Mouse (Mus musculus): ENCODE data around the gene Wdr73. TPM values are rescaled to one million over a fixed set of nuclear protein-coding genes. Genes with fewer than 3 reads are reported as not detected.

Wdr73 gene
- polyA plus RNA-seq, 1 experiment from 2014 or later: 36.3 TPM

DNA sequence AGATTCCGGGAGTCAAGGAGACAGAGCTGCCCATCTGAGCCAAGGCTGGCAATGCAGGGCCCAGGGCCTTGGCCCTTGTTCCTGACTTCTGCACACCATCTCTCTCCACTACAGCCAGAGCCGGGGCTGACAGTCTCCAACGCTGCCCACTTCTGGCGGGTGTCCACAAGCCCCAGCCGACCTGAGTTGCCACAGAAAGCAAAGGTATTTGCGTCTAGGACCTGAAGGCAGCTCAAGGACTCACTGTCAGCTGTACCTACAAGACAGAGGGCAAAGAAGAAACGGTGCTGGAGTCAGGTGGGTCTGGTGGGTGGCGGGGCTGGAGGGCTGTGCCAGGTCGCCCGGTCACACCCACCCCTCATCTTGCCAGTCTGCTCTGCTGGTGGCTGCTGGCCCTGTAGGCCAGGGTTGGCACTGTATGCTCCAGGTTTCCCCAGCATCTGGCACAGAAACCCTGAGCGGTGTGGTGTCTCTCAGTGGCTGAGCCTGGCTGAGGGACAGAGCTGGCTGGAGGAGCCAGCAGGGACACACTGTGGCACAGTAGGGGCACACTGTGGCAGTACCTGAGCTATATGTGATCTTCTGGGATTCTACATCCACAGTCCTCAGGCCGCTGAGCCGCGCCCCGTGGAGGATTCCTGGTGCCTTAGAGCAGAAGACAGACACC lies 7.8 kb downstream of the Wdr73 start:
- Histone ChIP-seq H3K27ac (replicated peaks) (peak overlapping the region; percentile 23; the same call in 1 of the 2 replicates), H3K9ac (no peak overlapping the region), H3K27me3 (no peaks in the 10 kb centered on the region), H3K36me3 (peaks cover 80% of the 10 kb centered on the region), H3K4me2 (no peak overlapping the region), H3K4me3 (no peak overlapping the region), H3K4me1 (replicated peaks) (peaks cover 15% of the 10 kb centered on the region), H3K9me3 (no peaks in the 10 kb centered on the region)
- WGBS: 94% methylated on average over 15 of the region's 15 CpGs
- ATAC-seq (ENCODE audit: low read depth): no peak

DNA sequence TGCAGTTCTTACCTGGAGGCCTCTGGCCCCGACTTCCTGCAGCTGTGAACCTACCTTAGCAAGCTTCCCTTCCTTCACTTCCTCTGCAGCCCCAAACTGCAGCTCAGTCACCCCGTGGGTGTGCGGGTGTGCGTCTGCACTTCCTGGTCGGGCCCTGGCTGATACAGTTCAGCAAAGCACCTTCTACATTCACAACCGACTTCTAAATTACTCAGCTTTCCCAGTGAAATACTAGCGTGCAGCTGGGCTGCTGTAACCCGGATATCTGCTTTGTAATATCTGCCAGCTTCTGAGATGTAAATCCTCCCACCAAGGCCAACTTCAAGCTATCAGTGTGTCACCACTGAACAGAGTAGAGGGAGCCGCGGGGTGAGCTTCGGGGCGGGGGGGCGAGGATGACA lies 11.2 kb downstream of the Wdr73 start:
- peaks cover 15% of the 10 kb centered on the region for H3K4me1 ChIP-seq (replicated peaks)
- peak overlapping the region; percentile 84 for H3K27ac ChIP-seq (replicated peaks)
- no peak overlapping the region for H3K4me3 ChIP-seq
- H3K27me3 ChIP-seq: no peaks in the 10 kb centered on the region
- WGBS: 78% methylated on average over 13 of the region's 13 CpGs
- peak overlapping the region; percentile 44; the same call in 1 of the 2 replicates for H3K9ac ChIP-seq
- peaks cover 52% of the 10 kb centered on the region for H3K36me3 ChIP-seq
- H3K4me2 ChIP-seq: no peak overlapping the region
- H3K9me3 ChIP-seq: no peaks in the 10 kb centered on the region
- no peak for ATAC-seq (ENCODE audit: low read depth)

DNA sequence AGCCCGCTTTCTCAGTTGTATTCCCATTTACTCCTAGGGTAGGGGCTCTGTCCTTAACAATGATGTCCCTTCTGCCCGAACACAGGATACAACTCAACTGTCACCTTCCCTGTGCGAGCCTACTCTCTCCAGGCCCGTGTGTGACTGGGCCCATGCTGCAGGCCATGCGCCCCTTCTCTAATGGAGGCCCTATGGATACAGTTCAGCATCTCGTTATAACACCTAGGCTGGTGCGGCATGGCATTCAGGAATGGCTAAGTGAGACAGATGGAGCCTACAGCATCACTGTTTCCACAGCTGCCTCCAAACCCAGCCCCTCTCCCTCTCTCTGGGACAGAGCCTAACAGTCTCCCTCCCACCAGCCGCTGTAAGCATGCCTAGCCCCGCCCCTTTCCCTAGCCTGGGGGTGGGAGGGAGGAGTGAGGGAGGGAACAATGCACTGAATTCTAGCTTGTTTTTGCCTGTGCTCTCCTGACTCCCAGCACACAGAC lies 12.0 kb downstream of the Wdr73 start:
- no peaks in the 10 kb centered on the region for H3K9me3 ChIP-seq
- WGBS: 33% methylated on average over 9 of the region's 9 CpGs
- ATAC-seq (ENCODE audit: low read depth): peak; percentile 88
- no peaks in the 10 kb centered on the region for H3K27me3 ChIP-seq
- H3K9ac ChIP-seq: peak overlapping the region; percentile 44; the same call in 1 of the 2 replicates
- H3K4me3 ChIP-seq: no peak overlapping the region
- H3K4me1 ChIP-seq (replicated peaks): peaks cover 15% of the 10 kb centered on the region
- H3K27ac ChIP-seq (replicated peaks): peak overlapping the region; percentile 84
- no peak overlapping the region for H3K4me2 ChIP-seq
- peaks cover 45% of the 10 kb centered on the region for H3K36me3 ChIP-seq

DNA sequence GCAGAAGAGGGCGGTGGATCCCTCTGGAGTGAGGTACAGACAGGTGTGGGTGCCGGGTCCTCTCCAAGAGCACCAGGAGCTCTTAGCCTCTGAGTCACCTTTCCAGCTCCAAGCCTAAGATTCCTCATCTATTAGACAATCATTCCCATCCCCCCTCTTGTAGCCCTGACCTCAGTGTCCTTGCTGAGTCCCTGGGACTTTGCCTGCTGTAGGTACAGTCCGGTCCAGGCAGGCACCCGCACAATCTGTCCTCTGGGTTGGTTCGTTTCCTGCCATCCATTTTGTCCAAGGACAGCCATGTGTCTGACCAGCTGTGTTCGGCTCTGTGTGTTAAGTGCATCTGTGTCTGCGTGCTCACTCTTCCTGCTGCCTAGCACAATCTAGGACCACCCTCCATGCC lies 12.5 kb downstream of the Wdr73 start:
- Histone ChIP-seq H3K4me3 (no peak overlapping the region), H3K4me2 (no peak overlapping the region), H3K9me3 (no peaks in the 10 kb centered on the region), H3K36me3 (peaks cover 40% of the 10 kb centered on the region), H3K4me1 (replicated peaks) (peaks cover 15% of the 10 kb centered on the region), H3K27me3 (no peaks in the 10 kb centered on the region), H3K27ac (replicated peaks) (peak overlapping the region; percentile 84), H3K9ac (no peak overlapping the region)
- WGBS: 67% methylated on average over 7 of the region's 7 CpGs
- peak; percentile 37 for ATAC-seq (ENCODE audit: low read depth)

DNA sequence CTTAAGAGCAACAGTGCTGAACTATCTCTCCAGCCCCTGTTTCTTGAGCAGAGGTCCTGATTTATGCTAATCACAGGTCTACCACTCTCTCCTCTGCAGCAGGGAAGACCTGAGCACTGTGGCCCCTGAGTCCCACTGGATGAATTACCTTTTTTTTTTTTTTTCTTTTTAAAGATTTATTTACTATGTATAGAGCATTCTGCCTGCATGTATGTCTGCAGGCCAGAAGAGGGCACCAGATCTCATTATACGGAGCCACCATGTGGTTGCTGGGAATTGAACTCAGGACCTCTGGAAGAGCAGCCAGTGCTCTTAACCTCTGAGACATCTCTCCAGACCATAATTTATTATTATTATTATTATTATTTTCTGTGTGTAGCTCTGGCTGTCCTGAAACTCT lies 15.4 kb downstream of the Wdr73 start:
- WGBS: 15% methylated on average over 1 of the region's 1 CpGs

DNA sequence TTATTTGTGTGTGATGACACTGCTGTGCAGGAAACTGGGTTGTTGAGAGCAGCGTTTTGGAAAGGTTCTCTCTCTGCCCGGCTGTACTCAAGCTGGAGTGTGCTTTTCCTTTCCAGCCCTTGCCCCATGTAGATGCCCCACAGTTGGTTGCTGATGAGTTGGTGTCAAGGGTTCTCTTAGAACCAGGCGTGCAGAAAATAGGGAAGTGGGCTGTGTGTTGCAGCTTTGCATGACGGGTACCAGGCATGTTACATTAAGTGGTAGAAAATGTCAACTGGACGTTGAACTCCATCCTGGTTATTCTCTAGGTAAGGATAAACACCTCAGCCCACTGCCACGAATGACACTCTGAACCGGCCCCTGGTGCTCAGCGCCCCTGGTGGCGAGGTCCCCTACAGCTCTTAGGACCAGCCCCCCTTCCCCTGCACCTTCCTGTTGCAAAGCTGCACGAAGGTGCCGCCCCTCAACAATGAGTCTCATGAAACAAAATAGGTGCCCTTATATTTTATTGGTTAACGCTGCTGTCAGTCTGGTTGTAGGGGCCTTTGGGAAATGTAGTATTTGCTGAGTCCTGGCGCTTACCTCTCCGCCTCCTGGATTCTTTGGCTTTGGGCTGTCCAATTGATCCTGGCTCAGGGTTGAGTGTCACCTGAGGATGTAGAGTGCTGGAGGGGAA lies 18.1 kb downstream of the Wdr73 start:
- Histone ChIP-seq H3K4me2 (peak overlapping the region; percentile 41), H3K9ac (no peak overlapping the region), H3K4me3 (0 out of 2 replicates have a peak overlapping the region, but pooled peaks have one; percentile 6), H3K4me1 (replicated peaks) (peaks cover 8% of the 10 kb centered on the region), H3K36me3 (peaks cover 2% of the 10 kb centered on the region), H3K27me3 (no peaks in the 10 kb centered on the region), H3K9me3 (no peaks in the 10 kb centered on the region), H3K27ac (replicated peaks) (no peak overlapping the region)
- 28% methylated on average over 14 of the region's 14 CpGs for WGBS
- peak; percentile 79 for ATAC-seq (ENCODE audit: low read depth)

More for the DNA sequence above, 15.4 kb downstream of the Wdr73 start:
- H3K9me3 ChIP-seq: no peaks in the 10 kb centered on the region
- H3K4me3 ChIP-seq: no peak overlapping the region
- H3K4me1 ChIP-seq (replicated peaks): peaks cover 23% of the 10 kb centered on the region
- no peaks in the 10 kb centered on the region for H3K27me3 ChIP-seq
- peaks cover 11% of the 10 kb centered on the region for H3K36me3 ChIP-seq
- H3K27ac ChIP-seq (replicated peaks): no peak overlapping the region
- no peak for ATAC-seq (ENCODE audit: low read depth)
- no peak overlapping the region for H3K4me2 ChIP-seq
- no peak overlapping the region for H3K9ac ChIP-seq

DNA sequence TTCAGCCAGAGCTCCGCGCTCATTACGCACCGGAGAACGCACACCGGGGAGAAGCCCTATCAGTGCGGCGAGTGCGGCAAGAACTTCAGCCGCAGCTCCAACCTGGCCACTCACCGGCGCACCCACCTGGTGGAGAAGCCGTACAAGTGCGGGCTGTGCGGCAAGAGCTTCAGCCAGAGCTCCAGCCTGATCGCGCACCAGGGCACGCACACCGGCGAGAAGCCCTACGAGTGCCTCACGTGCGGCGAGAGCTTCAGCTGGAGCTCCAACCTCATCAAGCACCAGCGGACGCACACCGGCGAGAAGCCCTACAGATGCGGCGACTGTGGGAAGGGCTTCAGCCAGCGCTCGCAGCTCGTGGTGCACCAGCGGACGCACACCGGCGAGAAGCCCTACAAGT lies 25.3 kb downstream of the Wdr73 start:
- 28% methylated on average over 37 of the region's 37 CpGs for WGBS
- Histone ChIP-seq H3K9ac (no peak overlapping the region), H3K27ac (replicated peaks) (no peak overlapping the region), H3K4me2 (no peak overlapping the region), H3K4me1 (replicated peaks) (no peaks in the 10 kb centered on the region), H3K27me3 (peaks cover 7% of the 10 kb centered on the region), H3K36me3 (peaks cover 67% of the 10 kb centered on the region), H3K9me3 (no peaks in the 10 kb centered on the region), H3K4me3 (no peak overlapping the region)
- ATAC-seq (ENCODE audit: low read depth): no peak

DNA sequence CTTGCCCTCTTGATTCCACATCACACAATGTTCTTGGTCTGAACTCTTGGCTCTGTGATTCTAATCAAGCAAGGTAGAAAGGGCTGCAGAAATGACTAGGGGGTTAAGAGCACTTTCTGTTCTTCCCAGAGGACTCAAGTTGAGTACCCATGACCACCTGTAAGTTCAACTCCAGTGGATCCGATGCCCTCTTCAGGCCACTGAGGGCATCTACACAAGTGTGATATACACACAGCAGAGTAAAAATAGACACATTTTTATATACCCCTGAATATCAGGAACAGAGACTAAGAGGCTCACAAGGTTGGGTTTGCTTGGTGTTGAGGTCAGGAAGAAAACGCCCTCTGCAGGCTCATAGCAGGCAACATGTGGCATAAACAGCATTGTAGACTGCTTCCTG lies 27.4 kb downstream of the Wdr73 start:
- peaks cover 7% of the 10 kb centered on the region for H3K27me3 ChIP-seq
- H3K4me1 ChIP-seq (replicated peaks): no peaks in the 10 kb centered on the region
- WGBS: 97% methylated on average over 2 of the region's 2 CpGs
- no peak overlapping the region for H3K27ac ChIP-seq (replicated peaks)
- H3K9me3 ChIP-seq: no peaks in the 10 kb centered on the region
- no peak overlapping the region for H3K4me2 ChIP-seq
- no peak overlapping the region for H3K9ac ChIP-seq
- ATAC-seq (ENCODE audit: low read depth): no peak
- no peak overlapping the region for H3K4me3 ChIP-seq
- H3K36me3 ChIP-seq: peaks cover 88% of the 10 kb centered on the region

DNA sequence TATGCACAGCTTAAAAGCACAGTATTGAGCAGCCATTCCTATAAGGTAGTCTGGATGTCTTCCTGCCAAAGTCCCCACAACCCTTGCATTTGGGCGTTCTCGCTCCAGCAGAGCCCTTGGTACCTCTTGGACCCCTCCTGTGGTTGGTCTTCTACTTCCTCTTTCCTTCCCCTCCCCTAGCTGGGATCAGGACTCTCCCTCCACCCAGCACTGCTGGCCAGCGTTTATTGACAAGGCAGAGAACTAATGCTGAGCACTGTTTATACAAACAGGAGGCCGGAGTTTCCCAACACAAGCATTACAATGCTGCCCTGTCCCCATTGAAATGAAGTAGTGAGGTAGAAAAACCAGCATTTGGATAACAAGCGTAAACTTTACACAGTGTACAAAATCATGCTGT lies 28.0 kb downstream of the Wdr73 start:
- Histone ChIP-seq H3K4me2 (no peak overlapping the region), H3K36me3 (peaks cover 92% of the 10 kb centered on the region)
- 81% methylated on average over 5 of the region's 5 CpGs for WGBS

DNA sequence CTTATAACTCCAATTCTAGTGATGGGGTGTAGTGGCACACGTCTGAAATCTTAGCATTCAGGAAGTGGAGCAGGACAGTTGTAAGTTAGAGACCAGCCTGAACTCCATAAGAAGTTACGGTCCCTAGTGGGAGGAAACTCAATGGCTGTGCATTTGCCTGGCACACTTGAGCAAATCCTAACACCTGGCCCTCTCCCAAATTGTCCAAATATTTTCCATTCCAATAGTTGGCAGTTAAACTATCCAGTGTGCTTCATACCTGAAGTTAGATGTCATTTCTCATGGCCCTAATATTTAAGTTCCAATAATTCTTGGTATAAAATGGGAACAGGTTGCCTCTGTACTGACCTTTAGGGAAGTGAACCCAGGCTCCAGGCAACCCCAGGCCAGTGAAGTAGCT lies 32.4 kb downstream of the Wdr73 start:
- H3K4me3 ChIP-seq: no peak overlapping the region
- 94% methylated on average over 2 of the region's 2 CpGs for WGBS
- no peak overlapping the region for H3K27ac ChIP-seq (replicated peaks)
- peaks cover 31% of the 10 kb centered on the region for H3K4me1 ChIP-seq (replicated peaks)
- no peak overlapping the region for H3K9ac ChIP-seq
- no peaks in the 10 kb centered on the region for H3K9me3 ChIP-seq
- H3K4me2 ChIP-seq: no peak overlapping the region
- peaks cover 93% of the 10 kb centered on the region for H3K36me3 ChIP-seq
- H3K27me3 ChIP-seq: peaks cover 4% of the 10 kb centered on the region; the same call in 1 of the 2 replicates
- ATAC-seq (ENCODE audit: low read depth): no peak

More for the DNA sequence above, 28.0 kb downstream of the Wdr73 start:
- H3K9me3 ChIP-seq: no peaks in the 10 kb centered on the region
- H3K4me3 ChIP-seq: no peak overlapping the region
- H3K27me3 ChIP-seq: peaks cover 7% of the 10 kb centered on the region
- no peak overlapping the region for H3K9ac ChIP-seq
- ATAC-seq (ENCODE audit: low read depth): no peak
- H3K4me1 ChIP-seq (replicated peaks): no peaks in the 10 kb centered on the region
- H3K27ac ChIP-seq (replicated peaks): no peak overlapping the region

DNA sequence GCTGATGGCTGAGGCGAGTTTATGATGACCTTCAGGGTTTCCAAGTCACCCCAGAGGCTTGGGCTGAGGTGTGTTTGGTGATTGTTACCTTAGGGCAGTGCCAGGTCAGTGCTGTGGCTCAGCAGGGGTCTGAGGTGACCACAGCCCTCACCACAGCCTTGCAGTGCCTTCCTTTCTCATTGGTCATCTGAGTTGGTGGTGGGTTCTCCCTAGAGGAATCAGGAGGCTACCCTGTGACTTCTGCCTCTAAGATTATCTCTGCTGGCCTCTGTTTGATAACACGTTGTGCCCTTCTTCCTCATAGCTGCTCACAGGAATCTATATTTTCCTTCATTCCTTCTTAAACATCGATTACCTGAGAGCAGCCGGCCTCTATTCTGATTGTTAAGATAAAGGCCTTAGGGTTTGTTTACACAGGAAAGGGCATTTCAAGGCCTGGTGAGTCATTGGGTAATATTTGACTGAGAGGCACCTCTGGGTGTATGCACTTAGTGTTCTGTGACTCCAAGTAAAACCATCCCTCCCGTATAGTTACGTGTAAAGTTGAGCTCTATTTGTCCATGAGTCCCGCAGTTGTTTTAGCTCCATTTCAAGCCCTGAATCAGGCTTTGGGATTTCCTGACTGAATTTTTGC lies 34.4 kb downstream of the Wdr73 start:
- Histone ChIP-seq H3K9me3 (no peaks in the 10 kb centered on the region), H3K27ac (replicated peaks) (no peak overlapping the region), H3K36me3 (peaks cover 82% of the 10 kb centered on the region), H3K4me2 (no peak overlapping the region), H3K4me1 (replicated peaks) (peaks cover 52% of the 10 kb centered on the region), H3K27me3 (no peaks in the 10 kb centered on the region), H3K4me3 (no peak overlapping the region), H3K9ac (no peak overlapping the region)
- WGBS: 88% methylated on average over 7 of the region's 7 CpGs
- no peak for ATAC-seq (ENCODE audit: low read depth)

DNA sequence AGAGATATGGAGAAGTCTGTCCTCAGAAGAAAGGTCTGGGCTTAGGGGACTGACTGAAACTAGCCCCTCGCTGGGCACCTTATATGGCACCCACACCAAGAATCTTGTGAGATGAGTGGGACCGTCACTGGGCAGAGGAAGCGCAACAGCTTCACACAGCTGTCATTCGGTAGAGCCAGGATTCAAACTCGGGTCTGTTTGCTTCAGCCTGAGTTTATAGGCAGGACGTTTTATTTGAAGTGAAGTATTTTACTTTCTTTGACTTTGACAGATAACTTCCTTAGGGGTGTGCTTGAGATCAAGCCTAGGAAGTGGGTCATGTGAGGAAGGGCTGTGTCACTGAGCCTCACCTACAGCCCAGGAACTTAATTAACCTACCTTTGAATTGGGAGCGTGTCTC lies 35.5 kb downstream of the Wdr73 start:
- Histone ChIP-seq H3K4me3 (no peak overlapping the region), H3K4me2 (no peak overlapping the region), H3K27ac (replicated peaks) (no peak overlapping the region), H3K9me3 (no peaks in the 10 kb centered on the region), H3K4me1 (replicated peaks) (peaks cover 54% of the 10 kb centered on the region), H3K27me3 (no peaks in the 10 kb centered on the region), H3K36me3 (peaks cover 76% of the 10 kb centered on the region), H3K9ac (no peak overlapping the region)
- no peak for ATAC-seq (ENCODE audit: low read depth)
- 93% methylated on average over 7 of the region's 7 CpGs for WGBS
